Mouse (Mus musculus) brown adipose tissue, adult 24 weeks (tissue): ENCODE data around the gene Cmtr2. TPM values are rescaled to one million over a fixed set of nuclear protein-coding genes. Genes with fewer than 3 reads are reported as not detected.

Experiments used
- H3K27ac ChIP-seq: fragments of 200-500 bp; replicated peaks from 2 replicates; pipeline ENCODE4 v1.5.1; 2012; ENCODE audit warnings: low read depth, mild to moderate bottlenecking, low read length
- H3K4me1 ChIP-seq: fragments of 200-500 bp; 2 replicates; pipeline ENCODE4 v1.6.1; 2012; ENCODE audit warnings: low read length, mixed read lengths; ENCODE audit not compliant: control insufficient read depth, insufficient read depth, insufficient read length
- H3K4me3 ChIP-seq: fragments of 200-500 bp; 2 replicates; pipeline ENCODE4 v1.5.1; 2012; ENCODE audit warnings: low read depth, mild to moderate bottlenecking, low read length, moderate library complexity; ENCODE audit not compliant: insufficient read depth
- polyA plus RNA-seq: library from polyadenylated mRNA; stranded (reverse); fragments of >200 nt; gene quantifications from 2 replicates; pipeline ENCODE4 v1.2.4, GENCODE M21; 2012; ENCODE audit not compliant: missing spikeins, insufficient read depth, insufficient read length

Gene Cmtr2
- 1.1 and 1.9 TPM in 2 replicates for polyA plus RNA-seq

- Histone ChIP-seq H3K27ac (no peak within 1 kb of the TSS), H3K4me3 (no peak within 1 kb of the TSS)
Measured at GRCm38 (mm10) chr8:110215365-110215764, at the start of gene Cmtr2. Gene Cmtr2, plus strand, starts transcription at chr8:110215665.

GRCm38 (mm10) chr8:110166270-110166669, 49.2 kb upstream of the Cmtr2 start:
- Histone ChIP-seq H3K27ac (no peak overlapping the region), H3K4me3 (no peak overlapping the region), H3K4me1 (no peaks in the 10 kb centered on the region)

More at GRCm38 (mm10) chr8:110215365-110215764, at the start of gene Cmtr2:
- H3K4me1 ChIP-seq: no peaks in the 10 kb centered on the region

- Histone ChIP-seq H3K4me3 (no peak within 1 kb of the TSS), H3K4me1 (no peaks in the 10 kb centered on the region), H3K27ac (no peak within 1 kb of the TSS)
Measured at GRCm38 (mm10) chr8:110168046-110168445, 47.4 kb upstream of the Cmtr2 start, which contains the start of gene Calb2. Gene Calb2, minus strand, starts transcription at chr8:110168210.

- Histone ChIP-seq H3K4me1 (no peaks in the 10 kb centered on the region), H3K27ac (no peak overlapping the region), H3K4me3 (no peak overlapping the region)
Measured at GRCm38 (mm10) chr8:110172161-110172560, 43.3 kb upstream of the Cmtr2 start.

- Histone ChIP-seq H3K4me1 (no peaks in the 10 kb centered on the region), H3K27ac (no peak overlapping the region)
Measured at GRCm38 (mm10) chr8:110174826-110175225, 40.6 kb upstream of the Cmtr2 start.

GRCm38 (mm10) chr8:110177359-110178155, 37.9 kb upstream of the Cmtr2 start:
- no peak overlapping the region for H3K27ac ChIP-seq
- no peak overlapping the region for H3K4me3 ChIP-seq
- H3K4me1 ChIP-seq: no peaks in the 10 kb centered on the region

More at GRCm38 (mm10) chr8:110174826-110175225, 40.6 kb upstream of the Cmtr2 start:
- H3K4me3 ChIP-seq: no peak overlapping the region

GRCm38 (mm10) chr8:110182735-110183367, 32.6 kb upstream of the Cmtr2 start:
- H3K27ac ChIP-seq: no peak overlapping the region
- H3K4me3 ChIP-seq: no peak overlapping the region
- H3K4me1 ChIP-seq: no peaks in the 10 kb centered on the region

GRCm38 (mm10) chr8:110183748-110184147, 31.7 kb upstream of the Cmtr2 start:
- Histone ChIP-seq H3K27ac (no peak overlapping the region), H3K4me1 (no peaks in the 10 kb centered on the region), H3K4me3 (no peak overlapping the region)

- Histone ChIP-seq H3K4me3 (no peak overlapping the region), H3K27ac (no peak overlapping the region), H3K4me1 (no peaks in the 10 kb centered on the region)
Measured at GRCm38 (mm10) chr8:110185538-110185937, 29.9 kb upstream of the Cmtr2 start.

- no peak overlapping the region for H3K4me3 ChIP-seq
- H3K27ac ChIP-seq: no peak overlapping the region
- H3K4me1 ChIP-seq: no peaks in the 10 kb centered on the region
Measured at GRCm38 (mm10) chr8:110188961-110189750, 26.3 kb upstream of the Cmtr2 start.

- no peaks in the 10 kb centered on the region for H3K4me1 ChIP-seq
- H3K4me3 ChIP-seq: no peak overlapping the region
- no peak overlapping the region for H3K27ac ChIP-seq
Measured at GRCm38 (mm10) chr8:110196678-110197077, 18.8 kb upstream of the Cmtr2 start.

- no peaks in the 10 kb centered on the region for H3K4me1 ChIP-seq
- no peak overlapping the region for H3K4me3 ChIP-seq
- no peak overlapping the region for H3K27ac ChIP-seq
Measured at GRCm38 (mm10) chr8:110201806-110202205, 13.7 kb upstream of the Cmtr2 start.

- no peaks in the 10 kb centered on the region for H3K4me1 ChIP-seq
- H3K27ac ChIP-seq: no peak overlapping the region
- no peak overlapping the region for H3K4me3 ChIP-seq
Measured at GRCm38 (mm10) chr8:110216253-110216652, 788 bp downstream of the Cmtr2 start.

- Histone ChIP-seq H3K4me1 (no peaks in the 10 kb centered on the region), H3K27ac (no peak overlapping the region), H3K4me3 (peak overlapping the region; percentile 34)
Measured at GRCm38 (mm10) chr8:110217198-110217597, 1.7 kb downstream of the Cmtr2 start.

GRCm38 (mm10) chr8:110217681-110218131, 2.2 kb downstream of the Cmtr2 start:
- Histone ChIP-seq H3K4me3 (peak overlapping the region; percentile 80), H3K27ac (no peak overlapping the region)

More at GRCm38 (mm10) chr8:110217681-110218131, 2.2 kb downstream of the Cmtr2 start:
- H3K4me1 ChIP-seq: no peaks in the 10 kb centered on the region
